Mouse (Mus musculus) CH12.LX (cell line): ENCODE measurements around the gene Mef2d.

ENCODE experiments used
- CHD1 ChIP-seq: IDR thresholded peaks from 2 replicates; pipeline ENCODE4 v1.6.1; 2012; ENCODE audit warnings: low read depth, low read length, improper control_type of control experiment, inconsistent platforms
- CTCF ChIP-seq, 2 experiments: IDR thresholded peaks in 1 of 2; conservative IDR thresholded peaks in 1 of 2; 2 replicates each; pipeline ENCODE4 v1.5.1; 2011 to 2012; ENCODE audit warnings: low read depth in 2 of 2, low read length in 2 of 2, improper control_type of control experiment in 1 of 2, inconsistent platforms in 1 of 2, mild to moderate bottlenecking in 1 of 2, moderate library complexity in 1 of 2
- ETS1 ChIP-seq: conservative IDR thresholded peaks from 2 replicates; pipeline ENCODE4 v1.6.1; 2012; ENCODE audit warnings: low read depth, mild to moderate bottlenecking, inconsistent platforms, low read length, improper control_type of control experiment, moderate library complexity
- GABPA ChIP-seq: IDR thresholded peaks from 2 replicates; pipeline ENCODE4 v1.6.1; 2012; ENCODE audit warnings: low read depth, low read length, improper control_type of control experiment, inconsistent platforms; ENCODE audit not compliant: insufficient replicate concordance
- MAFK ChIP-seq: IDR thresholded peaks from 2 replicates; pipeline ENCODE4 v1.6.1; 2011; ENCODE audit warnings: low read length, improper control_type of control experiment; ENCODE audit not compliant: insufficient replicate concordance
- MAZ ChIP-seq: IDR thresholded peaks from 2 replicates; pipeline ENCODE4 v1.6.1; 2012; ENCODE audit warnings: low read depth, mild to moderate bottlenecking, inconsistent platforms, low read length, improper control_type of control experiment, moderate library complexity
- POLR2A ChIP-seq: IDR thresholded peaks from 2 replicates; pipeline ENCODE4 v1.6.1; 2011; ENCODE audit warnings: low read depth, mild to moderate bottlenecking, improper control_type of control experiment, low read length
- ZC3H11A ChIP-seq: IDR thresholded peaks from 2 replicates; pipeline ENCODE4 v1.6.1; 2012; ENCODE audit warnings: low read depth, mild to moderate bottlenecking, inconsistent platforms, low read length, improper control_type of control experiment
- ZKSCAN1 ChIP-seq: IDR thresholded peaks from 2 replicates; pipeline ENCODE4 v1.6.1; 2012; ENCODE audit warnings: low read depth, inconsistent platforms, low read length, improper control_type of control experiment, borderline replicate concordance

- TF ChIP-seq CTCF (conservative IDR thresholded peaks at IDR 0.05 in 1 of 2, IDR thresholded peaks at IDR 0.05 in 1 of 2; ENCODE audit: low read depth in 2 of 2, low read length in 2 of 2) (no peak), MAZ (no peak), POLR2A (no peak), GABPA (no peak), ZKSCAN1 (no peak), ZC3H11A (no peak), CHD1 (no peak), MAFK (no peak), ETS1 (no peak)
Measured at GRCm38 (mm10) chr3:88197741-88198504, 55.8 kb downstream of the Mef2d start.
